Mouse (Mus musculus) activated CD4-positive, CD25-positive, alpha-beta regulatory T cell, adult 4 months (primary cell): ENCODE measurements around the gene Prpsap2. TPM values are rescaled to one million over a fixed set of nuclear protein-coding genes. Genes with fewer than 3 reads are reported as not detected.

Experiments used
- ATAC-seq: one replicate; pipeline ENCODE4 v1.8.0; 2017
- polyA plus RNA-seq, 2 experiments: library from polyadenylated mRNA; unstranded; fragments of 100-300 nt; shearing (Covaris generic); gene quantifications; one replicate each; pipeline ENCODE4 v1.2.1; 2017

Prpsap2 gene
- polyA plus RNA-seq, 2 experiments from 2014 or later = 19.6 to 28.4 TPM

GRCm38 (mm10) chr11:61714346-61715117 is 47.4 kb downstream of the Prpsap2 start:
- peak; percentile 76 for ATAC-seq

DNA sequence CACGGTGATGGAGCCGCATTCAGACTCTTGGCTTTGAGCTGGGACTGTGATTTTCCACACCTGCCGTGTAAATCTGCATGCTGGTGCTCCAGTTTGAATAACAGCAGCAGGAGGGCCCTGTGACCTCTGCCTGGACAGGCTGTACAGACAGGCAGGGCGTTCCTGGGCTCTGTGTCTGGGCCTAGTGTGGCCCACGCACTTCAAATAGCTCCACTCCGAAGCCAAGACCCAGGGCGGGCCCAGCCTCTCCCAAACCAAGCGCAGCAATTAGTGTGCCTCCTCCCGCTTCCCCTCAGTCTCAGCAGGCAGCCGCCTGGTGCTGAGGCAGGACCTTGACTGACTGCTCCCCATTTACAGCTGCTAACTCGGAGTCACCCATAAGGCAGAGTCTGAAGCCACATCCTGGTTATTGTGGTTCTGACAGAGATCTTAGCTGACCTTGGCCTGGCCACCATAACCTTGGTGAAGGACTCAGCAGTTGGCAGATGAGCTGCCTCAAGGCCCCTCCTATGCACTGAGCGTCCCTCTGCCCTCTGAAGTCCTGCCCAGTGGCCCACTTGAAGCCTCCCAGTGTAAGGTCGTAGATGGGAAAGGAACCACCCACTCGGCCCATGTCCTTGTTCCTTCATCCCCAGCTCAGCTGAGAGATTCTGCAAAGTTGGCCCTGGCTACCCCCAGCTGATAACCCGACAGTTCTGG is 48.6 kb downstream of the Prpsap2 start:
- no peak for ATAC-seq

- no peak for ATAC-seq
Measured at GRCm38 (mm10) chr11:61708928-61709327, 53.0 kb downstream of the Prpsap2 start.

GRCm38 (mm10) chr11:61706232-61706631 is 55.7 kb downstream of the Prpsap2 start:
- no peak for ATAC-seq

DNA sequence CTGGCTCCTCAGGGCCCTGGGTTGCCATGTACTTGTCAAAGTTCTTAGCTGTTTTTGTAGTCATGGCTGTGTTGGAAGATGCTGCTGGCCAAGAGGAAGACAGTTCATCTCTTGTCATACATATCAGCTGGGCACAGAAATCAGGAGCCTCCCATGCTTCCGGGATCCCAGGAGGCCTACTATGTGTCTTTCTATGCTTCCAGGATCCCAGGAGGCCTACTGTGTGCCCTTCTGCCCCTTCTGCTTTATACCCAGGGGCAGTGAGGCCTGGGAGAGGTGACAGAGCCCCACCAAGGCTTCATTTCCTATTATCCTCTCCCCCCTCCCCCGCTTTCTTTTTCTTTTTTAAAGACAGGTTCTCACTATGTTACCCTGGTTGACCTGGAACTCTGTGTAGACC is 56.3 kb downstream of the Prpsap2 start:
- ATAC-seq = no peak

GRCm38 (mm10) chr11:61702494-61702893 is 59.4 kb downstream of the Prpsap2 start:
- ATAC-seq = no peak

GRCm38 (mm10) chr11:61701696-61702095 is 60.2 kb downstream of the Prpsap2 start:
- ATAC-seq = no peak

DNA sequence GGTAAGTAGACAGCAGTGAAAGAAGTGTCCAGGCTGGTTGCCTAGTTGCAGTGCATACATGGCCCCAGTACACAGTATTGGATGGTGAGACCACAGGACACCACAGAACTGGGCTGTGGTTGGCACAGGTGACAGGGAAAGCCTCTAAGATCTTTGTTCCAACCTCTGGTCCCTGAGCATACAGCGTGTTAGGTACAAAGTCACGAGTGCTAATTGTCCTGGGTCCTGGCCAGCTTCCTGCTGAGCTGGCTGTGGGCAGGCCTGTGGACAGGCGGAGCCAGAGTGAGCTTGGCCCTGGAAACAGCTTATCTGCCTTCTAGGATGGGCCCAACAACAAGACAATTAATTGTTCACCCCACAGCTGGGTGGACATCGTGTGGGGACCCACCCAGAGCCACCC is 62.0 kb downstream of the Prpsap2 start:
- ATAC-seq = no peak

GRCm38 (mm10) chr11:61699460-61699859 is 62.4 kb downstream of the Prpsap2 start:
- no peak for ATAC-seq

DNA sequence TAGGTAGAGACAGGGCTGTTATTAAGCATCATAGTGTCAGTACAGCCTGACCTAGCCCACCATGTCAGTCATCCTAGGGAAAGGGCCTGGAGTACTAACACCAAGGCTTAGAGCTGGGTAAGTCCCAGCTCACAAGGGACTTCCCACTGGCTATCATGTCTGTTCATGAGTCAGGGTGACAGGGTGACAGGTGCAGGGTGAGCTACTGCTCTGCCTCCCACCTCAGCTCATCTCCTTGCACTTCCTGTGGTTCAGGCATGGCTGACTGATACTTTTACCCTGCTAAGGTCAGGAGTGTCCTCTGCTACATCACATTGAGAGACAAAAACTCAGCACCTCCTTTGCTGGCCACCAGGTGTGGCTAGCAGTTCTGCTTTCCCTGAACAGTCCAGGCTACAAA is 63.0 kb downstream of the Prpsap2 start:
- peak; percentile 69 for ATAC-seq

DNA sequence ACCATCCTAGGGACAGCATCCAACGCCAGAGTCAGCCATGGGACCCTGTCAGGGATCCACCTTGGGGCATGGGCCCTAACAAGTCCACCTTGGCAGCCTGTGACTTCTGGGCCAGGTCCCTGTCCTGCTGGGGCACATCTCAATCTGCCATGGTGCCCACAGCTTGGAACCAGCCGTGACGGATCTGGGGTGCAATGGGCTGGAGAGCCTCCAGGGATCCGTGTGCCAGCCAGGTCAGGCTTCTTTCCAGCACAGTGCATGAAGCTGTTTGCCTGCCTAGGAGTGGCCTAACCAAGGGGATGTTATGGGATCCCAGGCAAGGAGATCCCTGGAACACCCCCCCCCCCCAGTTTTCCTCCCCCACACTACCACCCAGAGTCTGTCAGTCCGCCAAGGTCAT is 68.9 kb downstream of the Prpsap2 start:
- no peak for ATAC-seq

GRCm38 (mm10) chr11:61687595-61687994 is 74.3 kb downstream of the Prpsap2 start:
- ATAC-seq = no peak

GRCm38 (mm10) chr11:61686906-61687453 is 74.9 kb downstream of the Prpsap2 start:
- ATAC-seq = no peak

GRCm38 (mm10) chr11:61686141-61686540 is 75.7 kb downstream of the Prpsap2 start:
- ATAC-seq = no peak

- ATAC-seq = no peak
Measured at GRCm38 (mm10) chr11:61685119-61685725, 76.7 kb downstream of the Prpsap2 start.

GRCm38 (mm10) chr11:61683907-61684731 is 77.8 kb downstream of the Prpsap2 start, which contains the start of gene Fam83g:
Gene Fam83g, plus strand, starts transcription at chr11:61684091.
- ATAC-seq = peak; percentile 64

Other genes starting within 250 kb of the Prpsap2 start
- under 1 TPM; 0.33 to 0.40 TPM for gene Epn2, start 182.4 kb downstream of the Prpsap2 start, polyA plus RNA-seq
- 100 to 1,000 TPM; 171 to 177 TPM for gene Grap, start 108.8 kb downstream of the Prpsap2 start, polyA plus RNA-seq
- gene Fam83g, start 78.0 kb downstream of the Prpsap2 start, polyA plus RNA-seq = under 1 TPM; 0.24 to 0.40 TPM
- gene Slc5a10, start 41.3 kb downstream of the Prpsap2 start, polyA plus RNA-seq = not detected
- gene Ulk2, start 93.0 kb upstream of the Prpsap2 start, polyA plus RNA-seq = 10 to 100 TPM in 1 of 2 experiments, 1 to 10 TPM in 1; 6.6 to 11.6 TPM
- gene Akap10, start 168.2 kb upstream of the Prpsap2 start, polyA plus RNA-seq = 10 to 100 TPM; 19.4 to 23.8 TPM
- gene Specc1, start 194.7 kb upstream of the Prpsap2 start, polyA plus RNA-seq = 1 to 10 TPM; 2.6 to 3.4 TPM